Mouse (Mus musculus): ENCODE data around the gene Magoh. TPM values are rescaled to one million over a fixed set of nuclear protein-coding genes. Genes with fewer than 3 reads are reported as not detected.

Magoh gene
- 10 to 100 TPM; 33.9 to 41.7 TPM for total RNA-seq (2021)
- long read RNA-seq, experiment 1, transcript Magoh-201 (5 exons, 692 nt): major isoform, 5 of 8 reads
- long read RNA-seq, experiment 1, partial matches to known transcripts: 2 of 8 reads
- long read RNA-seq, experiment 1, other reads (novel, unspliced or antisense): 1 of 8 reads
- long read RNA-seq, experiment 2, transcript Magoh-201 (5 exons, 692 nt): major isoform, 6 of 6 reads
- long read RNA-seq, experiment 2, partial matches to known transcripts: 0 of 6 reads
- long read RNA-seq, experiment 2, other reads (novel, unspliced or antisense): 0 of 6 reads

- intact Hi-C loops (cut with DNase I): loop anchor here (1.0 kb wide), 1 partner anchor 10 kb away; the partner anchor contains the start of gene 0610037L13Rik
- Histone ChIP-seq H3K27ac (peak within 1 kb of the TSS; percentile 79), H3K4me3 (peak within 1 kb of the TSS; percentile 86)
- no peak for TF ChIP-seq CTCF (IDR thresholded peaks at IDR 0.05)
- DNase-seq (ENCODE audit: extremely low spot score in 1 of 2, low spot score in 2 of 2): peak; percentile 96 to 97
These were observed at the start of gene Magoh for GRCm38 (mm10) chr4:107879254-107880050. TSS of gene Magoh (plus strand) at chr4:107879755.

DNA sequence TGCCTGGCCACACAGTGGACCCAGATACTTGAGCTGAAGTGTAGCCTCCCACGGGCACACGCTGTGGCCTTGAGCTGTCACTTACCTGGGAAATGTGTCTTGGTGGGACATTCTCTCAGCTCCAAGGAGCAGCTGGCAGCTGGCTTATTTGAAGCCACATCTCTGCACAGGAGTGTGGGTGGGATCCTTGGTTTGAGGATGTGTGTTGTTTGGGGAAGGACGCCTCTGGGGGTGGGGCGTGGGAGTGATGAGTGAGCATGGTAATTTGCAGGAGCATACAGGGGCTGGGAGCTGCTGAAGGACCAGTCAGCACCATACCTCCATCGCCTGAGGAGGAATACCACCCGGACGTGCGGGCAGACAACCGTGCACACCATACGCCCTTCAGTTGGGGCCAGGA lies 49.4 kb upstream of the Magoh start:
- DNase-seq (ENCODE audit: extremely low spot score in 1 of 2, low spot score in 2 of 2): peak; percentile 62 to 72

DNA sequence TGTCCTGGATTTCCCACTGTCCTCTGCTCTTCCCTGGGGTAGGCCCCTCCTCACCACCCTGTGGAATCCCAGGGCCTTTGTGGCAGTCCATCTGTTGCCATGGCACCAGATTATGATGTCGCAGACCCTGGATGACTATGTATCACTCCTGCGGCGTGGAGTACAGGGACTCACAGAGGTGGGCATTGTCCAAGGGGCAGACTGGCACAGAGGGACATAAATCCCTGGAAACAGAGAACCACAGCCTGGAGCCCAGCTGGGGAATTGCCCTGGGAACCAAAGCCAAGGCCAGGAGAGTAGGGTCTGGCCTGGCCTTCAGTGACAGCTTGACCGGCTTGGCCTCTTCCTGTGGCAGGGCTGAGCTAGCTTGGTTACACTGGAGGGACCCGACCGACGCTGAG lies 48.7 kb upstream of the Magoh start:
- intact Hi-C loops (cut with DNase I): no loop called here
- no peak for DNase-seq (ENCODE audit: extremely low spot score in 1 of 2, low spot score in 2 of 2)
- TF ChIP-seq CTCF (IDR thresholded peaks at IDR 0.05): no peak
- Histone ChIP-seq H3K4me3 (no peak overlapping the region), H3K27ac (peak overlapping the region; percentile 8; the same call in 1 of the 2 replicates)

More for the DNA sequence above, 49.4 kb upstream of the Magoh start:
- intact Hi-C loops (cut with DNase I): no loop called here
- TF ChIP-seq CTCF (IDR thresholded peaks at IDR 0.05): no peak
- H3K27ac ChIP-seq: peak overlapping the region; percentile 28
- no peak overlapping the region for H3K4me3 ChIP-seq

DNA sequence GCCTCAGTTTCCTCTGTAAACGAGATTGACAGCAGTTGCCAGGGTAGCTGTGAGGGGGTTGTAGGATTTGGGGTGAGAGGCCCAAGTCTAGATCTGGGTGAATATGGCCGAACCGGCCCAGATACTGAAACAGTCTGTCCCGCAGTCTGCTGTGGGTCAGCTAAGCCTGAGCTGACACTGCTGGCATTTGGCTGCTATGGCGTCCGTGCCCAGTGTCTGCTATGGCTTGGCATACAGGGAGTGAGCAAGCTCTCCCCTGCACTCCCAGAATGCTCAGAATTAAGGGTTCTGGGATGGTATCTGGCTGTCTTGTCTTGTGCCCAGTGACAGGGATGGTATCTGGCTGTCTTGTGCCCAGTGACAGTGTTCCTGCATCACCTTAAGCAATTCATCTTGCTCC lies 47.9 kb upstream of the Magoh start:
- no peak for DNase-seq (ENCODE audit: extremely low spot score in 1 of 2, low spot score in 2 of 2)
- Histone ChIP-seq H3K4me3 (no peak overlapping the region), H3K27ac (no peak overlapping the region)
- intact Hi-C loops (cut with DNase I): no loop called here
- no peak for TF ChIP-seq CTCF (IDR thresholded peaks at IDR 0.05)

DNA sequence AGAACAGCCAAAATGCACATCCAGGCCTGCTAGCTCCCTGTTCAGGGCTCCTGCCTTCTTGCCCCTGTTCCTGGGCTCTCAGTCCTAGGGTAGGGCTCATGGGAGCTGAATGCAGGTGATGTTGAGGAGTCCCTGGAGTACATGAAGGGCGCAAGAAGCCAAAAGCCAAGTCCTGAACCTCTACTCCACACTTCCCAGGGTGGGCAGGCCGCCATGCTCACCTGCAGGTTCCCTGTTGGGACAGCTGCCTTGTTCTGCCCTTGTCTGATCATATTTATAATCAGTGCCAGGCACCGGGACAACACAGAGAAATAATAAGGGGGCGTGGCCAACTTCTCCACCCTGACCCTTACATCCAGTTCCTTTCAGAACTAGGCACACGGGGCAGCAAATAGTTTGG lies 46.0 kb upstream of the Magoh start:
- Histone ChIP-seq H3K4me3 (no peak overlapping the region), H3K27ac (no peak overlapping the region)
- intact Hi-C loops (cut with DNase I): no loop called here
- no peak for DNase-seq (ENCODE audit: extremely low spot score in 1 of 2, low spot score in 2 of 2)
- TF ChIP-seq CTCF (IDR thresholded peaks at IDR 0.05): no peak

DNA sequence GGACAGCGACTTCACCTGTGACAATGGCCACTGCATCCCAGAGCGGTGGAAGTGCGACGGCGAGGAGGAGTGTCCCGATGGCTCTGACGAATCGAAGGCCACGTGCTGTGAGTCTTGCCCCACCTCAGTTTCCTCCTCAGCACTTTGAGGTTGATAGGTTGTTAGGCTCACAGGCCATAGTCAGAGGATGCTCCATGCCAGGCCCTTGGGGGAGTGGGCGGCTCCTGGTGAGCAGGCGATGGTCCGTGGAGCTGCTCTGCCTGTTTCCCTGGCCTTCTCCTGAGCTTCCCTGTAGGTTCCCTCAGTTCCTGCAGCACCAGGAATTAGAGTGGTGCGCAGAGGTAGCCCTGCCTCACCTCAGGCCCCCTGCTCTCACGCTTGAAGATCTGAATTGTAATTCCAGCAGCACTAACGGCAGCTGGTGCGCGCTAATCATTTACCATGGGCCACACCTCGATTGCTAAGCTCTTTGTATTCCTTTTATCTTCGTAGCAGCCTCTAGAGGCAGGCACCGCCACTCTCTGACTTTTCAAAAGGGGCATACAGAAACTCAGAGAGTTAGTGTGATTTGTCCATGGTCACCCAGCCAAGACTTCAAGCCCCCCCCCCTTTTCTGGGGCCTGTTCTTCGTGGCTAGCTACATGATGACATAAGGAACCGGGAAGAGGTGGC lies 44.8 kb upstream of the Magoh start:
- DNase-seq (ENCODE audit: extremely low spot score in 1 of 2, low spot score in 2 of 2): no peak
- intact Hi-C loops (cut with DNase I): no loop called here
- no peak for TF ChIP-seq CTCF (IDR thresholded peaks at IDR 0.05)
- Histone ChIP-seq H3K4me3 (no peak overlapping the region), H3K27ac (no peak overlapping the region)

DNA sequence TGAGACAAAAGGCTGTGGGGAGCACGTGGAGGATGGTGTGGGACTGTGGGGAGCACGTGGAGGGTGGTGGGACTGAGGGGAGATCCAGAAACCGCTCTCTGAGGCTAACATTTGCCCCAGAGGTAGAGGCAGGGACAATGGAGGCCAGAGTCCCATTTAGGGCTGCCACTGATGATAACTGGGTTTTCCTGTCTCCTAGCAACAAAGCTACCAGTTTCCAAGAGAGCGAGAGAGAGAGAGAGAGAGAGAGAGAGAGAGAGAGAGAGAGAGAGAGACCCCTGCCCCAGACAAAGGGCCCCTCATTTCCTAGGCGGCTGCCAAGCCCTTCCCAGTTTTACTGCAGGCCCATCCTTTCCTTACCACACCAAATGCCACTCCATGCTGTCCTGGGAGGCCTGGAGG lies 44.0 kb upstream of the Magoh start:
- no peak overlapping the region for H3K4me3 ChIP-seq
- no peak overlapping the region; the same call in 1 of the 2 replicates for H3K27ac ChIP-seq
- intact Hi-C loops (cut with DNase I): no loop called here
- no peak for TF ChIP-seq CTCF (IDR thresholded peaks at IDR 0.05)
- no peak for DNase-seq (ENCODE audit: extremely low spot score in 1 of 2, low spot score in 2 of 2)

DNA sequence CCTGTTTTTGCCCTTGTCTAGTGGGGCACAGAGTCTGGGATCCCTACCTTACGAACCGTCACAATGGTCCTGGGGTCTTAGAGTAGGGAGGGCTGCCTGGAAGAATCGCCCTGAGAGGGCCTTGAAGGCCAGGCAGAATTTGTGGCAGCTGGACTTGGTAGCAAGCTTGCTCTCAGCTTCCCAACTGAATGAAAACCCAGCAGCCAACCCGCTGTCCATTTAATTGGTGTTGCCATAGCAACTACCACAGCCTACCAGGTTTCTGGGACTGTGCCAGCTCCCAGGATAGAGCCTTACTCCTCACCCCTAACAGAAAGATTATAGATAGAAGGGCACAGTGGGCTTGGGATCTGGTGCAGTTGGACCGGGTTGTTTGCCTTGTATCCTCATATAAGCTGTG lies 42.8 kb upstream of the Magoh start:
- no peak overlapping the region for H3K4me3 ChIP-seq
- no peak for TF ChIP-seq CTCF (IDR thresholded peaks at IDR 0.05)
- DNase-seq (ENCODE audit: extremely low spot score in 1 of 2, low spot score in 2 of 2): peak; percentile 66 to 70
- H3K27ac ChIP-seq: no peak overlapping the region
- intact Hi-C loops (cut with DNase I): no loop called here

GRCm38 (mm10) chr4:107837910-107838309 lies 41.6 kb upstream of the Magoh start:
- no peak overlapping the region for H3K27ac ChIP-seq
- DNase-seq (ENCODE audit: extremely low spot score in 1 of 2, low spot score in 2 of 2): no peak
- intact Hi-C loops (cut with DNase I): no loop called here
- H3K4me3 ChIP-seq: no peak overlapping the region
- no peak for TF ChIP-seq CTCF (IDR thresholded peaks at IDR 0.05)

GRCm38 (mm10) chr4:107843687-107844086 lies 35.9 kb upstream of the Magoh start:
- intact Hi-C loops (cut with DNase I): loop anchor here (2.0 kb wide), 1 partner anchor 41 kb away; the partner anchor contains the start of gene Lrp8

DNA sequence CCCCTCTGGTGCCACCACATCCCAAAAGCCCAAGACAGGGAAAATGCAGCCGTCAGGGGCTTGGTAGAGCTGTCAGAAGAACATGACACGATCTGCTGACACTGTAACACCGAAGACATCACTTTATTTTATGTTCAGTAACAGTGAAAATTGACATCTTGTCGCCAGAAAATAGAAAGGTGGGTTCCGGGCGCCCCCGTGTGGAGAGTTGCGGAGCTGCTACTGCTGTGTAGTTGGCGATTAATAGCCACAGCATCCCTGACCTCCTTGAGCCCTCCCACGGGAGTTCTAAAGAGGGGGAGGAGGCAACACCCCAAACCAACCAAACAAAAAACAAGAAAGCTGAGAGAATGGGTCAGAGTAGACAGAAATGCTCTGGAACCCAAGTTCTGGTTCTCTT lies 34.6 kb upstream of the Magoh start:
- Histone ChIP-seq H3K4me3 (no peak overlapping the region), H3K27ac (no peak overlapping the region)
- peak; percentile 96 for TF ChIP-seq CTCF (IDR thresholded peaks at IDR 0.05)
- DNase-seq (ENCODE audit: extremely low spot score in 1 of 2, low spot score in 2 of 2): peak; percentile 69 to 80
- intact Hi-C loops (cut with DNase I): loop anchor here (1.0 to 5.0 kb wide), 3 partner anchors 42 to 233 kb away; partner anchors contain the start of gene Lrp8

More at GRCm38 (mm10) chr4:107843687-107844086, 35.9 kb upstream of the Magoh start:
- Histone ChIP-seq H3K27ac (no peak overlapping the region), H3K4me3 (no peak overlapping the region)
- DNase-seq (ENCODE audit: extremely low spot score in 1 of 2, low spot score in 2 of 2): no peak
- TF ChIP-seq CTCF (IDR thresholded peaks at IDR 0.05): no peak

DNA sequence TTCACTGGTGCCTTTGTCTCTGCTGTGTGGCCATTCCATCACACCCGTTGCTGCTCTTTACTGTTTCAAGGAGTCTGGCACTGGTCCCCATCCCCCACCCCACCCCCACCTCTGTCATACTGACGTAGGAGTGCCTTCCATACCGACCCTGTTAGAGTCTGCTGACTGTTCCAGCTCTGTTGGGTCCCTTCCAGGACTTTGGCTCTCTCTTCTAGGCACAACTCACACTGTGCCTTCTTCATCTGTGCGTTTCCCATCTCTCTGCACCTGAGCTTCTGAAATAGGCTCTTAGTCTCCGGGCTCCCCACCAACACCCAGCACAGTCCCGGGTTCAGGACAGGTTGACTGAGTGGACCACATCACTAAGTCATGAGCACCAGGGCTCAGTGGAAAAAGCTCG lies 32.8 kb upstream of the Magoh start:
- intact Hi-C loops (cut with DNase I): loop anchor here (5.0 kb wide), 1 partner anchor 234 kb away; no protein-coding TSS in a partner anchor
- no peak for DNase-seq (ENCODE audit: extremely low spot score in 1 of 2, low spot score in 2 of 2)
- TF ChIP-seq CTCF (IDR thresholded peaks at IDR 0.05): no peak
- H3K27ac ChIP-seq: no peak overlapping the region
- H3K4me3 ChIP-seq: no peak overlapping the region
